Mouse (Mus musculus) neural tube, embryonic 11.5 days (tissue): ENCODE data around the gene Sucnr1. TPM values are rescaled to one million over a fixed set of nuclear protein-coding genes. Genes with fewer than 3 reads are reported as not detected.

ENCODE experiments used
- ATAC-seq: fragments of 200-750 bp; cut with Nextera tagmentation; 2 replicates; pipeline ENCODE4 v1.8.0; 2017; ENCODE audit warnings: moderate number of reproducible peaks, mild to moderate bottlenecking, moderate TSS enrichment, moderate library complexity; ENCODE audit not compliant: insufficient read depth, low FRiP score, low TSS enrichment
- DNase-seq: peaks from one replicate; pipeline ENCODE4 v3.0.0-alpha.2; 2015; ENCODE audit warnings: low spot score
- H3K27ac ChIP-seq: fragments of 300-500 bp; sonication (generic); 2 replicates; pipeline ENCODE4 v1.5.1; 2014; ENCODE audit warnings: low read depth, mild to moderate bottlenecking, low read length
- H3K27me3 ChIP-seq: fragments of 300-500 bp; sonication (generic); 2 replicates; pipeline ENCODE4 v1.6.1; 2014; ENCODE audit warnings: mild to moderate bottlenecking, low read length, mixed read lengths; ENCODE audit not compliant: control insufficient read depth, insufficient read depth
- H3K36me3 ChIP-seq: fragments of 300-500 bp; sonication (generic); 2 replicates; pipeline ENCODE4 v1.6.1; 2014; ENCODE audit warnings: mild to moderate bottlenecking, low read length, moderate library complexity, mixed read lengths; ENCODE audit not compliant: control insufficient read depth, insufficient read depth
- H3K4me1 ChIP-seq: fragments of 300-500 bp; sonication (generic); 2 replicates; pipeline ENCODE4 v1.6.1; 2014; ENCODE audit warnings: low read length, mixed read lengths; ENCODE audit not compliant: control insufficient read depth, insufficient read depth
- H3K4me2 ChIP-seq: fragments of 300-500 bp; sonication (generic); 2 replicates; pipeline ENCODE4 v1.6.1; 2014; ENCODE audit warnings: low read depth, mild to moderate bottlenecking, moderate library complexity
- H3K4me3 ChIP-seq: fragments of 300-500 bp; sonication (generic); 2 replicates; pipeline ENCODE4 v1.5.1; 2014; ENCODE audit warnings: low read depth, low read length
- H3K9ac ChIP-seq: fragments of 300-500 bp; sonication (generic); 2 replicates; pipeline ENCODE4 v1.6.1; 2014; ENCODE audit warnings: mild to moderate bottlenecking, low read length
- H3K9me3 ChIP-seq: fragments of 300-500 bp; sonication (generic); 2 replicates; pipeline ENCODE4 v1.6.1; 2016; ENCODE audit warnings: low read length; ENCODE audit not compliant: control insufficient read depth
- WGBS: fragments of 180-500 bp; shearing (Covaris S2); extraction: QIAGEN DNeasy Blood & Tissue Kit; methylation state at CpG from one replicate; pipeline ENCODE4 v1.1.7; 2014; 5-methylcytosine and 5-hydroxymethylcytosine counted together
- polyA plus RNA-seq: library from polyadenylated mRNA; unstranded; fragments of >200 nt; fragmentation: Nextera tagmentation; extraction: Ambion mirVana; gene quantifications from 2 replicates; pipeline ENCODE4 v1.2.1, GENCODE M21; 2014

The Sucnr1 gene
- polyA plus RNA-seq, 1 experiment from 2014 or later = not detected

DNA sequence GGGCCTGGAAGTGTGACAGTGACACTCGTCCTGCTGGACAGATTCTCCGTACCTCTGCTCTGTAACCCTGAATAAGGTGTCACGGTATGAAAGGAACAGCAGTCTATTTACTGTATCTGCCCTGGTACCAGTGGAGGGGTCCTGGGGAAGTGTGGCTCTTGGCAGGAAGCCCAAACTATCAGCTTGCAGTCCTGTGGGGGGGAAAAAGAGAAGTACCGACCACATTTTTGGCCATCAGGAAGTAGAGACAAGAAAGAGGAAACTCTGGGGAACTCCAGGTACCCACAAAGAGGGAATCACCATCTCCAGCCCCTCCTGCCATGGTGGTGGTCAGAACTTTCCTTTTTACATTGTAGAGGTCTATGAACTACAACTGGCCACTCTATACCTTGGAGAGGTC, 1.1 kb upstream of the Sucnr1 start:
- H3K4me2 ChIP-seq = no peak overlapping the region
- no peaks in the 10 kb centered on the region for H3K36me3 ChIP-seq
- no peaks in the 10 kb centered on the region for H3K9me3 ChIP-seq
- no peaks in the 10 kb centered on the region for H3K27me3 ChIP-seq
- H3K4me3 ChIP-seq = no peak overlapping the region
- DNase-seq (no peak), ATAC-seq (no peak)
- no peaks in the 10 kb centered on the region for H3K4me1 ChIP-seq
- H3K27ac ChIP-seq = no peak overlapping the region
- no peak overlapping the region for H3K9ac ChIP-seq
- 74% methylated on average over 4 of the region's 4 CpGs for WGBS

DNA sequence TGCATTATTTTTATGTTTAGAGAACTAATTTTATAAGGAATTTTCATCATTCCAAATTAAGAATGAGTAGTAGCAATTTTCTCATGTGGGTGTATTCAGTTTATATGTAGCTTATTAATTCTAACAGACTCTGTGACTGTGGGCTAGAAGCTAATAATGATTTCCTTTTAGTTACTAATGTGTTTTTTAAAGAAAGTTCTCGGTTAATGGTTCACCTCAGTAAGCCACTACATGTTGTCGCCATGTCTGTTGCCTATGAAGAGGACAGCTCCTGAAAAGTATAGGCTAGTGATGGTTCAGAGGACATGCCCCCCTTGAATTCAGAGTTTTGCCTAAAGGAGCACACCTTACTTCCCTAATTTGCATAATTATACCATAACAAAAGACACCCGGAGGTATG, 1.1 kb downstream of the Sucnr1 start:
- ATAC-seq (no peak), DNase-seq (no peak)
- Histone ChIP-seq H3K27me3 (no peaks in the 10 kb centered on the region), H3K4me2 (no peak overlapping the region), H3K9ac (no peak overlapping the region), H3K36me3 (no peaks in the 10 kb centered on the region), H3K27ac (no peak overlapping the region), H3K4me3 (no peak overlapping the region), H3K9me3 (no peaks in the 10 kb centered on the region), H3K4me1 (no peaks in the 10 kb centered on the region)
- WGBS = 94% methylated on average over 3 of the region's 3 CpGs

DNA sequence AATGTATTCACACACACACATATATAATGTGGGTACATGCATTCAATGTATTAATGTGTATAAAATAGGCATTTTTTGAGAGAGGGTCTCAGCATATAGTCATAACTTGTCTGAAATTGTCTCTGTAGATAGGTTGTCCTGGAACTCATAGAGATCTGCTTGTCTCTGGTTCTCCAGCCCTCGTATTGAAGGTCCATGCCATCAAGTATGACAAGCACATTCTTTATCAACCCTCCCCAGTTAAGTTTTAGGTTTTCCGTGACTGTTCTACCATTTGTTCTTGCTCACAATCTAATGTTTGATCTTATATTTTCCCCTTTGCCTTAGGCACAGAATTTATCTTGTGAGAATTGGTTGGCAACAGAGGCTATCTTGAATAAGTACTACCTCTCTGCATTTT, 4.1 kb downstream of the Sucnr1 start:
- Histone ChIP-seq H3K9ac (no peak overlapping the region), H3K36me3 (no peaks in the 10 kb centered on the region), H3K4me2 (no peak overlapping the region), H3K27me3 (no peaks in the 10 kb centered on the region), H3K4me1 (no peaks in the 10 kb centered on the region), H3K27ac (no peak overlapping the region), H3K4me3 (no peak overlapping the region), H3K9me3 (no peaks in the 10 kb centered on the region)
- DNase-seq (no peak), ATAC-seq (no peak)
- 92% methylated on average over 2 of the region's 2 CpGs for WGBS

DNA sequence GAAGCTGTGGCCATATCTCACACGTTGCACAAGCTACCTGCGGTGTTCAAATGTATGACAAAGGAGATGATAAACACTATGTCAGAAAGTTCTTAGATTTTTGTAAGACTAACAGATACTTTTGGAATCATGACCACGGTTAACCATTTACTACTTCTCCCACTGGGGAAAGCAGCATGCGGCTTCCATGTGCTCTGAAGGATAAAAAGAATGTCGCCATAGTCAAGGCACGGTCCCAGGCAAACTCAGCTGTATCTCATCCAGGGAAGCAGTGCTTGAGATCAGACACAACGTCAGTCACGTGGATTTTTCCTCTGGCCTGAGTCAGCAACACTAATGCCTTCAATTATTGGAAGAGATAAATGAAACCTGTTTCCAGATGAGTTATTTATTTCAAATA, 9.7 kb downstream of the Sucnr1 start:
- no peak overlapping the region for H3K4me2 ChIP-seq
- no peak overlapping the region for H3K9ac ChIP-seq
- no peak overlapping the region for H3K4me3 ChIP-seq
- no peaks in the 10 kb centered on the region for H3K27me3 ChIP-seq
- ATAC-seq (no peak), DNase-seq (no peak)
- no peaks in the 10 kb centered on the region for H3K36me3 ChIP-seq
- H3K9me3 ChIP-seq = no peaks in the 10 kb centered on the region
- H3K27ac ChIP-seq = no peak overlapping the region
- WGBS = 88% methylated on average over 8 of the region's 8 CpGs
- H3K4me1 ChIP-seq = no peaks in the 10 kb centered on the region

DNA sequence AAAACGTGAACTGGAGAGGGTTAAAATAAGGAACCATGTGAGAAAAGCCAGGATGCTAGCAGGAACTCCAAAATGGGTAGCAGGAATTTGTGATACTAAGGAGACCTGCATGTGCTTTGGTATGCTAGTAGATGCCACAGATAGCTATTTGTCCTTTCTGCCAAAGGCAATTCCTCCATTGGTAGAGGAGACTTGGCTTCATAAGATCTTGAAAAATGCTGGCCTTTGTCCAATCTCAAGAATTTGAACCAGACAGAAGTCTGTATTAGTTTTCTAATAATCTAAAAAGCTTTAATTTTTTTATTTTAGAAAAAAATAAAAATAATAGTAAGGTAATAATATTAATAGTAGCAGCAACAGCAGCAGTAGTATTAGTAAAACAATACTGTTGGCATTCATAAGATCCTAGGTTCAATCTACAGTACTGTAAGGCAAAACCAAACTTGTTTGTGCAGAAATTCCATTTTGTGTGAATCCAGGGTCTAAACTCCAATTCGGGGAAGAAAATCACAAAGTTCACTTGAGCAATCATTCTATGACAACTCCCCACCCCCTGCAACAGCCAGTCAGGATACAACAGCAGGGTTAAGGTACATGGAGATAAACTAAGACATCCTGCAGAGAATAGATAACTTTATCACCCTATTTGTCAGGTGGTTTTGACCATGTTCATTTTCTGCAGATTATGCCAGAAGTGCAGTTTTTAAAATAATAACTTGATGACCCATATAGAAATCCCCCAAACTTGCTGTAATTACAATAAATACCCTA, 12.9 kb downstream of the Sucnr1 start:
- 94% methylated on average over 1 of the region's 2 CpGs for WGBS
- H3K4me1 ChIP-seq = no peaks in the 10 kb centered on the region
- H3K4me2 ChIP-seq = no peak overlapping the region
- H3K9me3 ChIP-seq = no peaks in the 10 kb centered on the region
- no peak overlapping the region for H3K9ac ChIP-seq
- H3K27me3 ChIP-seq = no peaks in the 10 kb centered on the region
- no peak overlapping the region for H3K4me3 ChIP-seq
- ATAC-seq = no peak
- no peak for DNase-seq
- no peak overlapping the region for H3K27ac ChIP-seq
- no peaks in the 10 kb centered on the region for H3K36me3 ChIP-seq

DNA sequence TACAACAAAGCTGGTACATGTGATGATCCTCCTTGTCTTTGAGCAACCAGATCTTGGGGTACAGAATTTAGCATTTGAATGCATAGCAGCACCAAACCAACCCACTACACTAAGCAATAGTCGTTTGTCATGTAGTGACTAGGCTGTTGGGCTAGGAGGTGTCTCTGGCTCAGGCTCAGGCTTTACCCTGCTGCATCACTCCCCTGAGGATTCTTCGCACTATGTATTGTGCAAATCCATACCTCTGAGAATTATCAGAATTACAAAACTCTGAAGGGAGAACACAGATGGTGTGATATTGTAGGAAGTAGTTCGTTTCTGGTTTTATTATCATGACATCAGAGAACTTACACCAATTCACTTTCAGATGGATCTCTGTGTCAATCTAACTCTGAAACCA, 15.3 kb downstream of the Sucnr1 start:
- no peak overlapping the region for H3K4me2 ChIP-seq
- H3K4me3 ChIP-seq = no peak overlapping the region
- 74% methylated on average over 3 of the region's 3 CpGs for WGBS
- no peaks in the 10 kb centered on the region for H3K9me3 ChIP-seq
- H3K36me3 ChIP-seq = no peaks in the 10 kb centered on the region
- DNase-seq (no peak), ATAC-seq (no peak)
- no peak overlapping the region for H3K9ac ChIP-seq
- H3K4me1 ChIP-seq = no peaks in the 10 kb centered on the region
- no peak overlapping the region for H3K27ac ChIP-seq
- H3K27me3 ChIP-seq = no peaks in the 10 kb centered on the region

DNA sequence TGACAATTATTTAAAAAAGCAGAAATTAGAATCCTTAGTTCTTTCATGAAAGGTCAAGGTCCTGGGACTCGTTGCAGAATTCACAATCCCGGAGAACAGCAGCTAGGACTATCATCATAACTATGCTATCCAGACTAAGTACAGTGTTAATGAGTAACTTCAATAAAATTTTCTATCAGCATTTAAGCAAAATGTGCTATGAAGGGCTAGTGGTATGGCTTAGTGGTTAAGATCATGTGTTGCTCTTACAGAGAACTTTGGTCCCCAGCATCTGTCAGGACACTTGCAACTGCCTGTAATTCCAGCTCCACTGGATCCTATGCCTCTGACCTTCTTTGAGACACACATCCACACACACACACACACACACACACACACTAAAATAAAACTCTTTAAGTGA, 15.8 kb downstream of the Sucnr1 start:
- Histone ChIP-seq H3K4me2 (no peak overlapping the region), H3K4me1 (no peaks in the 10 kb centered on the region), H3K27ac (no peak overlapping the region), H3K27me3 (no peaks in the 10 kb centered on the region), H3K4me3 (no peak overlapping the region), H3K36me3 (no peaks in the 10 kb centered on the region), H3K9me3 (no peaks in the 10 kb centered on the region), H3K9ac (no peak overlapping the region)
- no peak for DNase-seq
- no peak for ATAC-seq
- WGBS = 93% methylated on average over 2 of the region's 2 CpGs

DNA sequence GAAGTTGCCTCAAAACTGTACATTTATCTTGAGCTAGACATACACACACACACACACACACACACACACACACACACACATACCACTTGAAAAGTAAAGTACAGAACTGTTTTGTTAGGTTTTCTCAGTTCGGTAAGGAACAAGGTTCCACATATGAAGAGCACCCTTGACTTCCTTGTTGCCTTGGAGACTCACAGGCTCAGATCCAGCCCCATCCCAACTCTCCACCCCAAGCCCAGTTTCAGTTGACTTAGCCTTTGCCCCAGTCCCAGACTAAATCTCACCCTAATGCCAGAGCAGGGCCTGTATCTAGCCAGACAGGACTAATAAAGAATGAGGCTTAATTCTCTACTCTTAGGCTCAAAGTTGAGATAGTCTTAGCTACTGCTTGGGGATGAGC, 16.9 kb downstream of the Sucnr1 start:
- Histone ChIP-seq H3K4me1 (no peaks in the 10 kb centered on the region), H3K27me3 (no peaks in the 10 kb centered on the region), H3K27ac (no peak overlapping the region), H3K9ac (no peak overlapping the region), H3K36me3 (no peaks in the 10 kb centered on the region), H3K4me3 (no peak overlapping the region), H3K9me3 (no peaks in the 10 kb centered on the region), H3K4me2 (no peak overlapping the region)
- WGBS = 91% methylated on average over 1 of the region's 1 CpGs
- no peak for ATAC-seq
- DNase-seq = no peak

DNA sequence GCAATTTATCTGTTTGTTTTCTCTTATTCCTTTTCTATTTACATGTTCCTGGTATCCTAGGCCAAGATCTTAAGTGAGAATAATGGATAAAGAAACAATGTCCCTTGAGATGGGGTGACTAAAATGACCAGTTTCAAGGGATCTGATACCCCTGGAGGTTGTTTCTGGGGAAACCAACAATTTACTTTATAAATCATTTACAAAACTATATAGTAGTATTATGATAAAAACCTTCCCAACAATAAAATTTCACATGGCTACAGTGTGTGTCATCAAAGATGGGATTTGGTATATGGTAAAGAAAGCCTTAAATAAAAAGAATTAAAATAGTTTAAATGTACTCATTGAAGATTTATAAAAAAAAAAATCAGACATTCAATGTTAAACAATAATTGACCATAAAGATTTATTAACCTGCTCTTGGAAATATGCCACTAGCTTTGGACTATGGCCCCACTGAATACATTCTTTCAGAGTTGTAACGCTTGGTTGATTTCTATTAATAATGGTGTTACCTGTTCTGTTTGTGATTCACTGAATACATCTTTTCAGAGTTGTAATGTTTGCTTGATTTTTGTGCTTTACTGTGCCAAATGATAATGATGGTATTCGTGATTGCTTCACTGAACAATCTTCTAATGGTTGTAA, 22.9 kb downstream of the Sucnr1 start:
- WGBS = 86% methylated on average over 2 of the region's 2 CpGs
- Histone ChIP-seq H3K27me3 (no peaks in the 10 kb centered on the region), H3K9ac (no peak overlapping the region), H3K4me3 (no peak overlapping the region), H3K4me2 (no peak overlapping the region), H3K9me3 (no peaks in the 10 kb centered on the region), H3K27ac (no peak overlapping the region), H3K36me3 (no peaks in the 10 kb centered on the region), H3K4me1 (no peaks in the 10 kb centered on the region)
- ATAC-seq = no peak
- no peak for DNase-seq
